Mouse (Mus musculus) limb, embryonic 14.5 days (tissue): Measurements from ENCODE around the gene Golga4. TPM values are rescaled to one million over a fixed set of nuclear protein-coding genes. Genes with fewer than 3 reads are reported as not detected.

Source experiments
- ATAC-seq: fragments of 200-750 bp; cut with Nextera tagmentation; 2 replicates; pipeline ENCODE4 v1.8.0; 2017; ENCODE audit warnings: low read depth, moderate number of reproducible peaks, moderate TSS enrichment; ENCODE audit not compliant: low FRiP score
- DNase-seq: peaks from one replicate; pipeline ENCODE4 v3.0.0-alpha.2; 2015; ENCODE audit warnings: low spot score
- H3K27ac ChIP-seq: fragments of 300-500 bp; sonication (generic); replicated peaks from 2 replicates; pipeline ENCODE4 v1.5.1; 2014; ENCODE audit warnings: low read depth, mild to moderate bottlenecking, low read length, moderate library complexity, mixed read lengths
- H3K27me3 ChIP-seq: fragments of 300-500 bp; sonication (generic); 2 replicates; pipeline ENCODE4 v1.6.1; 2014; ENCODE audit warnings: low read length, mixed read lengths; ENCODE audit not compliant: control insufficient read depth, insufficient read depth
- H3K36me3 ChIP-seq: fragments of 300-500 bp; sonication (generic); 2 replicates; pipeline ENCODE4 v1.6.1; 2014; ENCODE audit warnings: mild to moderate bottlenecking, low read length, moderate library complexity, mixed read lengths; ENCODE audit not compliant: control insufficient read depth, insufficient read depth
- H3K4me1 ChIP-seq: fragments of 300-500 bp; sonication (generic); 2 replicates; pipeline ENCODE4 v1.6.1; 2014; ENCODE audit warnings: antibody characterized with exemption, low read length, mixed read lengths; ENCODE audit not compliant: control insufficient read depth, insufficient read depth
- H3K4me2 ChIP-seq: fragments of 300-500 bp; sonication (generic); replicated peaks from 2 replicates; pipeline ENCODE4 v1.6.1; 2014; ENCODE audit warnings: low read depth, mild to moderate bottlenecking, low read length, moderate library complexity; ENCODE audit not compliant: severe bottlenecking
- H3K4me3 ChIP-seq: fragments of 300-500 bp; sonication (generic); replicated peaks from 2 replicates; pipeline ENCODE4 v1.5.1; 2014; ENCODE audit warnings: low read length
- H3K9ac ChIP-seq: fragments of 300-500 bp; sonication (generic); 2 replicates; pipeline ENCODE4 v1.6.1; 2014; ENCODE audit warnings: mild to moderate bottlenecking, low read depth, low read length, moderate library complexity; ENCODE audit not compliant: severe bottlenecking
- H3K9me3 ChIP-seq: fragments of 300-500 bp; sonication (generic); 2 replicates; pipeline ENCODE4 v1.6.1; 2016; ENCODE audit warnings: low read length; ENCODE audit not compliant: control insufficient read depth
- POLR2A ChIP-seq: fragments of 200-500 bp; IDR thresholded peaks from 2 replicates; pipeline ENCODE4 v1.8.0; 2012; ENCODE audit warnings: inconsistent platforms, mild to moderate bottlenecking, moderate library complexity, borderline replicate concordance; ENCODE audit not compliant: insufficient read depth, insufficient read length; ENCODE audit errors: extremely low read depth
- WGBS: fragments of 180-500 bp; shearing (Covaris S2); extraction: QIAGEN DNeasy Blood & Tissue Kit; methylation state at CpG from one replicate; pipeline ENCODE4 v1.1.7; 2014; 5-methylcytosine and 5-hydroxymethylcytosine counted together
- polyA plus RNA-seq, 2 experiments: library from polyadenylated mRNA; depleted of rRNA in 1 of 2; stranded (reverse) in 1 of 2; unstranded in 1 of 2; fragments of >200 nt; fragmentation: Nextera tagmentation in 1 of 2; extraction: Ambion mirVana in 1 of 2; gene quantifications; 2 replicates each; pipeline versions ENCODE4 v1.2.1 to v1.2.3; 2012 to 2014

The Golga4 gene
- polyA plus RNA-seq, 2 experiments, result 47.2 to 54.5 TPM

GRCm38 (mm10) chr9:118506404-118507231 is 551 bp downstream of the Golga4 start:
- under 1% methylated on average over 38 of the region's 57 CpGs for WGBS
- peak overlapping the region; percentile 92 for H3K9ac ChIP-seq
- H3K4me2 ChIP-seq, result peak overlapping the region; percentile 93
- H3K4me1 ChIP-seq, result peaks cover 16% of the 10 kb centered on the region
- no peak for DNase-seq
- 0 out of 2 replicates have a peak overlapping the region, but pooled peaks have one; percentile 52 for H3K27ac ChIP-seq
- no peaks in the 10 kb centered on the region for H3K27me3 ChIP-seq
- TF ChIP-seq POLR2A, result no peak
- H3K9me3 ChIP-seq, result no peaks in the 10 kb centered on the region
- H3K36me3 ChIP-seq, result peaks cover 4% of the 10 kb centered on the region
- H3K4me3 ChIP-seq, result peak overlapping the region; percentile 88
- peak; percentile 38 for ATAC-seq

- DNase-seq (no peak), ATAC-seq (no peak)
- Histone ChIP-seq H3K9me3 (no peaks in the 10 kb centered on the region), H3K9ac (no peak overlapping the region), H3K36me3 (peaks cover 7% of the 10 kb centered on the region), H3K4me3 (peak overlapping the region; percentile 88), H3K4me1 (peaks cover 16% of the 10 kb centered on the region), H3K27me3 (no peaks in the 10 kb centered on the region), H3K4me2 (peak overlapping the region; percentile 93), H3K27ac (no peak overlapping the region)
- no peak for TF ChIP-seq POLR2A
- 82% methylated on average over 6 of the region's 6 CpGs for WGBS
Observed at GRCm38 (mm10) chr9:118507552-118507951, 1.5 kb downstream of the Golga4 start.

GRCm38 (mm10) chr9:118508601-118509000 is 2.5 kb downstream of the Golga4 start:
- no peak for TF ChIP-seq POLR2A
- H3K4me1 ChIP-seq, result peaks cover 16% of the 10 kb centered on the region
- 87% methylated on average over 7 of the region's 7 CpGs for WGBS
- H3K9ac ChIP-seq, result no peak overlapping the region; the same call in 1 of the 2 replicates
- H3K9me3 ChIP-seq, result no peaks in the 10 kb centered on the region
- H3K4me2 ChIP-seq, result no peak overlapping the region
- DNase-seq (no peak), ATAC-seq (no peak)
- H3K4me3 ChIP-seq, result no peak overlapping the region
- peaks cover 7% of the 10 kb centered on the region for H3K36me3 ChIP-seq
- no peak overlapping the region for H3K27ac ChIP-seq
- no peaks in the 10 kb centered on the region for H3K27me3 ChIP-seq

- 73% methylated on average over 15 of the region's 15 CpGs for WGBS
- DNase-seq (no peak), ATAC-seq (no peak)
- H3K4me3 ChIP-seq, result no peak overlapping the region
- no peaks in the 10 kb centered on the region for H3K9me3 ChIP-seq
- TF ChIP-seq POLR2A, result no peak
- H3K4me1 ChIP-seq, result peaks cover 16% of the 10 kb centered on the region
- no peak overlapping the region for H3K4me2 ChIP-seq
- no peak overlapping the region for H3K27ac ChIP-seq
- H3K36me3 ChIP-seq, result peaks cover 26% of the 10 kb centered on the region
- H3K9ac ChIP-seq, result no peak overlapping the region
- no peaks in the 10 kb centered on the region for H3K27me3 ChIP-seq
Observed at GRCm38 (mm10) chr9:118510941-118511690, 5.0 kb downstream of the Golga4 start.

GRCm38 (mm10) chr9:118512681-118513233 is 6.7 kb downstream of the Golga4 start:
- Histone ChIP-seq H3K36me3 (peaks cover 26% of the 10 kb centered on the region), H3K4me3 (no peak overlapping the region), H3K9me3 (no peaks in the 10 kb centered on the region), H3K9ac (no peak overlapping the region), H3K4me2 (no peak overlapping the region), H3K27ac (no peak overlapping the region), H3K27me3 (no peaks in the 10 kb centered on the region), H3K4me1 (peaks cover 7% of the 10 kb centered on the region; the same call in 1 of the 2 replicates)
- no peak for DNase-seq
- WGBS, result 83% methylated on average over 3 of the region's 3 CpGs
- no peak for ATAC-seq
- no peak for TF ChIP-seq POLR2A
